Mouse (Mus musculus): ENCODE measurements around the gene Tnfrsf19. TPM values are rescaled to one million over a fixed set of nuclear protein-coding genes. Genes with fewer than 3 reads are reported as not detected.

Tnfrsf19 gene
- total RNA-seq, 1 experiment: 13.2 TPM

- Histone ChIP-seq H3K36me3 (ENCODE audit: control insufficient read depth, insufficient read depth, low read length, poor library complexity, severe bottlenecking) (no peaks in the 10 kb centered on the region), H3K4me1 (ENCODE audit: control insufficient read depth in 2 of 2, insufficient read depth in 2 of 2, low read length in 2 of 2, poor library complexity in 1 of 2) (no peaks in the 10 kb centered on the region), H3K9ac (ENCODE audit: insufficient read depth, low read depth, low read length, poor library complexity, severe bottlenecking) (no peak overlapping the region), H3K4me3 (ENCODE audit: insufficient read depth in 1 of 2, low read depth in 1 of 2, low read length in 2 of 2, poor library complexity in 1 of 2, severe bottlenecking in 1 of 2) (no peak overlapping the region), H3K9me3 (ENCODE audit: control insufficient read depth, insufficient read depth, low read depth, low read length) (no peaks in the 10 kb centered on the region), H3K27ac (ENCODE audit: insufficient read depth, low read depth, low read length, poor library complexity, severe bottlenecking) (no peak overlapping the region)
- DNase-seq (ENCODE audit: low read depth, low spot score): peak; percentile 27
- TF ChIP-seq ZC3H11A (IDR thresholded peaks at IDR 0.05; ENCODE audit: borderline replicate concordance, low read depth, low read length) (peak; percentile 82), ZNF384 (IDR thresholded peaks at IDR 0.05; ENCODE audit: low read depth, low read length) (no peak)
- in situ Hi-C loops (cut with MboI; ENCODE audit: low sequenced_read_pairs in 2 of 2, unreplicated experiment in 2 of 2): loop anchor here in 1 of 2 experiments (25.0 kb wide), 1 partner anchor 573 kb away; no protein-coding TSS in a partner anchor
Measured at GRCm38 (mm10) chr14:61085325-61085724, 39.0 kb upstream of the Tnfrsf19 start.

- Histone ChIP-seq H3K27ac (ENCODE audit: insufficient read depth, low read depth, low read length, poor library complexity, severe bottlenecking) (no peak overlapping the region), H3K4me1 (ENCODE audit: control insufficient read depth in 2 of 2, insufficient read depth in 2 of 2, low read length in 2 of 2, poor library complexity in 1 of 2) (no peaks in the 10 kb centered on the region), H3K4me3 (ENCODE audit: insufficient read depth in 1 of 2, low read depth in 1 of 2, low read length in 2 of 2, poor library complexity in 1 of 2, severe bottlenecking in 1 of 2) (no peak overlapping the region), H3K9me3 (ENCODE audit: control insufficient read depth, insufficient read depth, low read depth, low read length) (no peaks in the 10 kb centered on the region), H3K36me3 (ENCODE audit: control insufficient read depth, insufficient read depth, low read length, poor library complexity, severe bottlenecking) (no peaks in the 10 kb centered on the region), H3K9ac (ENCODE audit: insufficient read depth, low read depth, low read length, poor library complexity, severe bottlenecking) (no peak overlapping the region)
- TF ChIP-seq HCFC1 (IDR thresholded peaks at IDR 0.05; ENCODE audit: borderline replicate concordance, insufficient read depth, low read length) (no peak), ZNF384 (IDR thresholded peaks at IDR 0.05; ENCODE audit: low read depth, low read length) (no peak)
- in situ Hi-C loops (cut with MboI; ENCODE audit: low sequenced_read_pairs in 2 of 2, unreplicated experiment in 2 of 2): no loop called here
- no peak for DNase-seq (ENCODE audit: low read depth, low spot score)
Measured at GRCm38 (mm10) chr14:61069555-61069954, 23.3 kb upstream of the Tnfrsf19 start.

GRCm38 (mm10) chr14:61061729-61062128, 15.4 kb upstream of the Tnfrsf19 start:
- in situ Hi-C loops (cut with MboI; ENCODE audit: low sequenced_read_pairs in 2 of 2, unreplicated experiment in 2 of 2): no loop called here
- no peak overlapping the region for H3K9ac ChIP-seq (ENCODE audit: insufficient read depth, low read depth, low read length, poor library complexity, severe bottlenecking)
- no peak overlapping the region for H3K27ac ChIP-seq (ENCODE audit: insufficient read depth, low read depth, low read length, poor library complexity, severe bottlenecking)
- no peak overlapping the region for H3K4me3 ChIP-seq (ENCODE audit: insufficient read depth in 1 of 2, low read depth in 1 of 2, low read length in 2 of 2, poor library complexity in 1 of 2, severe bottlenecking in 1 of 2)
- no peak for DNase-seq (ENCODE audit: low read depth, low spot score)
- no peaks in the 10 kb centered on the region for H3K36me3 ChIP-seq (ENCODE audit: control insufficient read depth, insufficient read depth, low read length, poor library complexity, severe bottlenecking)
- TF ChIP-seq MAFK (IDR thresholded peaks at IDR 0.05; ENCODE audit: insufficient read depth, low read depth, low read length): no peak
- no peak for TF ChIP-seq ZNF384 (IDR thresholded peaks at IDR 0.05; ENCODE audit: low read depth, low read length)
- no peak for TF ChIP-seq ZC3H11A (IDR thresholded peaks at IDR 0.05; ENCODE audit: borderline replicate concordance, low read depth, low read length)
- TF ChIP-seq CHD2 (IDR thresholded peaks at IDR 0.05; ENCODE audit: low read depth, low read length): no peak
- H3K9me3 ChIP-seq (ENCODE audit: control insufficient read depth, insufficient read depth, low read depth, low read length): no peaks in the 10 kb centered on the region
- H3K4me1 ChIP-seq (ENCODE audit: control insufficient read depth in 2 of 2, insufficient read depth in 2 of 2, low read length in 2 of 2, poor library complexity in 1 of 2): peaks cover 0 to 6% of the 10 kb centered on the region in 2 experiments; a peak in 2 of 4 replicates

GRCm38 (mm10) chr14:61059316-61059945, 13.1 kb upstream of the Tnfrsf19 start:
- H3K4me3 ChIP-seq (ENCODE audit: insufficient read depth in 1 of 2, low read depth in 1 of 2, low read length in 2 of 2, poor library complexity in 1 of 2, severe bottlenecking in 1 of 2): no peak overlapping the region
- H3K4me1 ChIP-seq (ENCODE audit: control insufficient read depth in 2 of 2, insufficient read depth in 2 of 2, low read length in 2 of 2, poor library complexity in 1 of 2): peaks cover 0 to 9% of the 10 kb centered on the region in 2 experiments; a peak in 2 of 4 replicates
- H3K9me3 ChIP-seq (ENCODE audit: control insufficient read depth, insufficient read depth, low read depth, low read length): no peaks in the 10 kb centered on the region
- no peak for DNase-seq (ENCODE audit: low read depth, low spot score)
- TF ChIP-seq MAFK (IDR thresholded peaks at IDR 0.05; ENCODE audit: insufficient read depth, low read depth, low read length): no peak
- TF ChIP-seq HCFC1 (IDR thresholded peaks at IDR 0.05; ENCODE audit: borderline replicate concordance, insufficient read depth, low read length): no peak
- TF ChIP-seq ZNF384 (IDR thresholded peaks at IDR 0.05; ENCODE audit: low read depth, low read length): no peak
- no peak for TF ChIP-seq CHD2 (IDR thresholded peaks at IDR 0.05; ENCODE audit: low read depth, low read length)
- no peak for TF ChIP-seq ZC3H11A (IDR thresholded peaks at IDR 0.05; ENCODE audit: borderline replicate concordance, low read depth, low read length)
- H3K27ac ChIP-seq (ENCODE audit: insufficient read depth, low read depth, low read length, poor library complexity, severe bottlenecking): no peak overlapping the region
- in situ Hi-C loops (cut with MboI; ENCODE audit: low sequenced_read_pairs in 2 of 2, unreplicated experiment in 2 of 2): no loop called here
- no peak overlapping the region for H3K9ac ChIP-seq (ENCODE audit: insufficient read depth, low read depth, low read length, poor library complexity, severe bottlenecking)
- H3K36me3 ChIP-seq (ENCODE audit: control insufficient read depth, insufficient read depth, low read length, poor library complexity, severe bottlenecking): no peaks in the 10 kb centered on the region

GRCm38 (mm10) chr14:61056962-61057361, 10.7 kb upstream of the Tnfrsf19 start:
- H3K27ac ChIP-seq (ENCODE audit: insufficient read depth, low read depth, low read length, poor library complexity, severe bottlenecking): no peak overlapping the region
- H3K36me3 ChIP-seq (ENCODE audit: control insufficient read depth, insufficient read depth, low read length, poor library complexity, severe bottlenecking): no peaks in the 10 kb centered on the region
- no peak overlapping the region for H3K9ac ChIP-seq (ENCODE audit: insufficient read depth, low read depth, low read length, poor library complexity, severe bottlenecking)
- in situ Hi-C loops (cut with MboI; ENCODE audit: low sequenced_read_pairs in 2 of 2, unreplicated experiment in 2 of 2): no loop called here
- peak overlapping the region in 1 of 2 experiments; percentile 2; a peak in 1 of 4 replicates for H3K4me3 ChIP-seq (ENCODE audit: insufficient read depth in 1 of 2, low read depth in 1 of 2, low read length in 2 of 2, poor library complexity in 1 of 2, severe bottlenecking in 1 of 2)
- no peaks in the 10 kb centered on the region for H3K9me3 ChIP-seq (ENCODE audit: control insufficient read depth, insufficient read depth, low read depth, low read length)
- peaks cover 0 to 9% of the 10 kb centered on the region in 2 experiments; a peak in 2 of 4 replicates for H3K4me1 ChIP-seq (ENCODE audit: control insufficient read depth in 2 of 2, insufficient read depth in 2 of 2, low read length in 2 of 2, poor library complexity in 1 of 2)
- TF ChIP-seq MAFK (IDR thresholded peaks at IDR 0.05; ENCODE audit: insufficient read depth, low read depth, low read length) (no peak), ZC3H11A (IDR thresholded peaks at IDR 0.05; ENCODE audit: borderline replicate concordance, low read depth, low read length) (no peak), CHD2 (IDR thresholded peaks at IDR 0.05; ENCODE audit: low read depth, low read length) (no peak), HCFC1 (IDR thresholded peaks at IDR 0.05; ENCODE audit: borderline replicate concordance, insufficient read depth, low read length) (no peak), ZNF384 (IDR thresholded peaks at IDR 0.05; ENCODE audit: low read depth, low read length) (no peak)
- DNase-seq (ENCODE audit: low read depth, low spot score): no peak

All from ES-E14 (cell line).